Mouse (Mus musculus) embryonic stem cell, embryonic (primary cell): ENCODE measurements around the gene Kdr.

Experiments
- CTCF ChIA-PET, 4 experiments: fragments of 300-600 bp in 2 of 4; fragments of 350-600 bp in 2 of 4; sonication (Branson Sonifier 250); formaldehyde crosslinking; loops; one replicate each; lab custom pipeline; 2022; ENCODE audit warnings: inconsistent platforms in 2 of 4; lab: Charles Lee
- POLR2A ChIA-PET, 4 experiments: fragments of 300-600 bp in 2 of 4; fragments of 350-600 bp in 2 of 4; sonication (Branson Sonifier 250); formaldehyde crosslinking; loops; one replicate each; lab custom pipeline; 2022; ENCODE audit warnings: antibody characterized with exemption in 4 of 4, inconsistent platforms in 1 of 4; lab: Charles Lee

Gene Kdr

DNA sequence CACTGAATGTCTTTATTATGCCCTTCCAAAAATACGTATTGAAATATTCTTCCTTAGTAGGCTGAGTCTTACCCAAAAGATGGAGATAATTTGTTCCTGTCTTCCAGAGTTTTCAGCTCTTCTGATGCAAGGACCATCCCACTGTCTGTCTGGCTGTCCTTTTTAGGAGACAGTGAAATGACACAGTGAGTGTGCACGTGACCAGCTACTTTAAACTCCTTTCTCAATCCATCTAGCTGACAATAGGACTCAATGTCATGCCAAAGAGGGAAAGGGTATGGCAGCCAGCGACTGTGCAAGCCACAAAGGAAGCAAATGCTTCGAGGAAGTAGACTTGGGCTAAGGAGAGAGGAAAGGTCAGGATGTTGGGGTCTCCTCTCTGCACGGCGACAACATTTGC is 42.0 kb downstream of the Kdr start:
- ChIA-PET POLR2A (interaction anchor here in 2 of 4 experiments (1.0 to 1.2 kb wide), 3 partner anchors 9 to 362 kb away, joined by 3 read pairs; partner anchors contain the start of gene Kit (in 1 of the 2)), CTCF (no interaction called here)

DNA sequence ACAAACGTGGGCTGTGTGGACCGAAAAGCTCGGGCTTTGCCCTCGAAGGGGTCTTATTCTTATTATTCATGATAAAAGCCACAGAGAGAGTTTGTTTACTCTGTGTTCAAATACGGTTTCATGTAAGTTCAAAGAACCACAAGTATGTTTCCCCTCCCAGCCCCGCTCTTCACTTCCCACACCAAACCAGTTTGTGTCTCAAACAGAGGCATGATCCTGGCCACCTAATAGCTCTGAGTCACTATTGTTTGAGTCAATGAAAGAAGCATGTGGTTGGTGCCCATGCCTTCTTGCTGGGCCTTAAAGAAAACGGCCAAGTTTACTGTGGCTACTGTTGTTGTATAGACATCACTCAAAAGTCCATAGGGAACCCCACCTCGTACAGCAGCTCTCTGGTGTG is 43.0 kb downstream of the Kdr start:
- ChIA-PET CTCF (no interaction called here), POLR2A (interaction anchor here in 1 of 4 experiments (0.8 kb wide), 1 partner anchor 43 kb away, joined by 3 read pairs; the partner anchor contains the start of gene Kdr)

DNA sequence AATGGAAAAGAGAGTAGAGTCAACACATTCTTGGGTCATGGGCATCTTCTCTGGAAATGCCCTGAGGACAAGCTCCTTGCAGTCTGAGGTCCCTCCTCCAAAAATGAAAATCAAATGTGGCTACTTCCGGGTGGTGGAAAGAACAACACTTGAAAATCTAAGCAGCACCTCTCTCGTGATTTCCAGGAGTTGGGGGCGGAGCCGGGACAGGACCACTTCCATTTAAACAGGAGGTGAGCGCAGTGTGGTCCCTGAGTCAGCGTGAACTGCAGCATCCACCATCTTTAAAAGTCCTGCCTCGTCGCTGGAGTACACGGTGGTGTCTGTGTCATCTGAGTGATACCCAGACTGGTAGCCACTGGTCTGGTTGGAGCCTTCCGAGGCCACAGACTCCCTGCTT is 44.1 kb downstream of the Kdr start:
- CTCF ChIA-PET: interaction anchor here in 1 of 4 experiments (0.6 kb wide), 1 partner anchor 580 kb away, joined by 3 read pairs; no protein-coding TSS in a partner anchor
- POLR2A ChIA-PET: interaction anchor here in 1 of 4 experiments (1.1 to 1.3 kb wide), 2 partner anchors 11 to 206 kb away, joined by 3 to 4 read pairs; partner anchors contain the start of gene Srd5a3

DNA sequence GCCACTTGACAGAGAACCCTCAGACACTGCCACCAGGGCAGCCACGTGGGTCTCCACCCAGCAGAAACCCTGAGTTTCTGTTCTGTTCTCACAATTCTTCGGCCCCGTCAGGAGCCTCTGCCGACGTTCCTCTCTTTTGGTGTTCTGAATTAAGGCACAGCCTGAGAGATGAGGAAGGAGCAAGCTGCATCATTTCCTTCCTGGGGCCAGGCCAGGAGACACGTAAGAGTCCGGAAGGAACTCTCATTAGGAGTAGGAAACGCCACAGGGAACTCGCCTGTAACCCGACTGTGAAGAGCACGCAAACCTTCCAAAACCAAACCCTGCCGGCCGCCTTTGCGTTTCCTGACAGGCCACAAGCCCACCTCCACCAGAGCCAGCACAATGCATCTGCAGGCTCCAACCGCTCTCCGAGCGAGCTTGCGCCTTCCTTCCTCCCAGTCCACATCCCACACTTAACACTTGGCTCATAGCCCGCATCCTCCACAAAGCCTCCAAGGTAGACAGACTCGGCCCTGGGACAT is 44.7 kb downstream of the Kdr start:
- CTCF ChIA-PET: no interaction called here
- POLR2A ChIA-PET: interaction anchor here in 1 of 4 experiments (1.1 to 1.3 kb wide), 2 partner anchors 11 to 206 kb away, joined by 3 to 4 read pairs; partner anchors contain the start of gene Srd5a3

DNA sequence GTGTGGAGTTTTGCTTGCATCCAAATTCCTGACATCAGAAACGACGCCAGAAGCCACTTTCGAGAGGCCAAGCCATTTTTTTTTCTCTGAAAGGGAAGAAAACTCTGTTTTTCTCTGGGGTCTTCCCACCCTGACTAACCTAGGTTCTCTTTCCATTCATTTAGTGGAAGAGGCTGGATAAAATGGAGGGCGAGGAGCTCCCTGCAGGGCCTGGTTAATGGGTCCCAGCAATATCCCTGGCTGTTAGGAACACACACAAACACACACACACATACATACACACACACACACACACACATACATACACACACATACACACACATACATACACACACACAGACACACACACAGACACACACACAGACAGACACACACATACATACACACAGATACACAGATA is 46.8 kb downstream of the Kdr start:
- POLR2A ChIA-PET: interaction anchor here in 2 of 4 experiments (0.5 to 1.2 kb wide), 2 partner anchors 209 to 775 kb away, joined by 3 read pairs; partner anchors contain the start of gene Srd5a3 (in 1 of the 2)

DNA sequence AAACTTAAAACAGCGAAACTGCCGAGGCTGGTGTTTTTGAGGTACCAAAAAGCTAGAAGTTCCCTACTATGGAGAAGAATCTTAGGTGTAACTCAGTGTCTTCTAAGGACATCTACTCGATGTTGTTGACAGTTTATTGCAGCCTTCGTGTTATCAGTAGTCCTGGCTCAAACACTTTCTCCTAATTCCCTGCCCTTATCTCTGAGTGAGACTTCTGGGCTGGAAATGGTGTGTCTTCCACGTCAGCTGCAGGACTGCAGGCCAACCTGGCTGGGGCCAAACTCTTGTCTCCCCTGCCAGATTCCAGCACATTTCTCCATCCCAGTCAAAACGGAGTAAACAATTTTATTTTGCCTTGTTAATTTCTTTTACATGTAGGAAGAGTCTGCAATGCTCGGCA is 48.3 kb downstream of the Kdr start:
- CTCF ChIA-PET: no interaction called here
- POLR2A ChIA-PET: no interaction called here

More for the DNA sequence above, 46.8 kb downstream of the Kdr start:
- CTCF ChIA-PET: interaction anchor here in 1 of 4 experiments (1.3 kb wide), 1 partner anchor 60 kb away, joined by 4 read pairs; no protein-coding TSS in a partner anchor

DNA sequence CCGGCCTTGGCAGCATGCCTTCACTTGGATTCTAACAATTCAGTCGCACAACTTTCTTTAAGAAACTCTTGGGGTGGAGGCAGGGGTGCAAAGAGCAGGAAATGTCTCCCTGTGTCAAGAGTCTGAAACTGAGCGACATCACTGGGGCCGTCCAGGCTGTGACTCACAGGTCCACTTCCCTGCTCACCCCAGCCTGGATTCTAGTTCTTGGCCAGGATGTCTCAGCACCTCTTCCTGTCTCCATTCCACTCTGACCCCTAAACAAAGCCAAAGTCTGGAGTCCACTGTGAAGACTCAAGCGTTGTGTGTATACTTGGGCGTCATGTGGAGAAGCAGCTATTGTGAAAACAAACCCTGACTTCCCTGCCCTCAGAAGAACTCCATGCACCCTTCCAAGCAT is 55.6 kb downstream of the Kdr start:
- POLR2A ChIA-PET: interaction anchor here in 2 of 4 experiments (0.5 to 0.6 kb wide), 2 partner anchors 12 to 28 kb away, joined by 3 to 4 read pairs; no protein-coding TSS in a partner anchor
- CTCF ChIA-PET: interaction anchor here in 1 of 4 experiments (1.1 kb wide), 1 partner anchor 12 kb away, joined by 3 read pairs; no protein-coding TSS in a partner anchor

DNA sequence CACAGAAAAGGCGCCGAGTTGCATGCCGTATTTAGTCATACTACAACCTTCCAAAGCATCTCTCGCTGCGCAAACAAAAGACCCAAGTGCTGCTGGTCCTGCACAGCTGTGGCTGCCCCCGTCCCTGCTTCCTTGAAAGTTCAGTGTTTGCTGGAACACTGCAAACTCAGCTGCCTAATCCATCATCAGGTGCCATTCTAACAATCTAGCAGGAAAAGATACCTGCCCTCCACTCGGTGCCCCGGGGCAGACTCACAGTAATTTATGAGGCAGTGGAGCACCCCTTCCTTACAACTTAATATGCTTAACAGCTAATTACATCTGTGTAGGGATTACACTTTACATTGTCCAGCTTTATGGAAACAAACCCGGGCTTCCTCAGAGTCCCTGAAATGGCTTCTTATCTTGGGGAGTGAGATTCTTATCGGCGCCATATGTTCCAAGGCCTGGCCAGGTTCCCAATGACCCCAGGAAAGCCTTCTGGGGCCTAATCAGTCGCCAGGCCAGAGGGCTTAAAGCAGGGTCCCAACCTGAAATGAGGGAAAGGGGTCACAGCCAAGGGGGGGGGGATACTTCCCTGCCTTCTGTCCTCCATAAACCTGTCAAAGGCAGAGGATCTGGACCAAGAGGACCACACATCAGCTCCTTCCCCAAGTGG is 56.4 kb downstream of the Kdr start:
- CTCF ChIA-PET: interaction anchor here in 2 of 4 experiments (0.6 to 1.1 kb wide), 2 partner anchors 11 to 1625 kb away, joined by 3 read pairs; no protein-coding TSS in a partner anchor
- POLR2A ChIA-PET: interaction anchor here in 2 of 4 experiments (0.6 to 0.7 kb wide), 4 partner anchors 21 to 554 kb away, joined by 3 to 5 read pairs (median 4); no protein-coding TSS in a partner anchor

DNA sequence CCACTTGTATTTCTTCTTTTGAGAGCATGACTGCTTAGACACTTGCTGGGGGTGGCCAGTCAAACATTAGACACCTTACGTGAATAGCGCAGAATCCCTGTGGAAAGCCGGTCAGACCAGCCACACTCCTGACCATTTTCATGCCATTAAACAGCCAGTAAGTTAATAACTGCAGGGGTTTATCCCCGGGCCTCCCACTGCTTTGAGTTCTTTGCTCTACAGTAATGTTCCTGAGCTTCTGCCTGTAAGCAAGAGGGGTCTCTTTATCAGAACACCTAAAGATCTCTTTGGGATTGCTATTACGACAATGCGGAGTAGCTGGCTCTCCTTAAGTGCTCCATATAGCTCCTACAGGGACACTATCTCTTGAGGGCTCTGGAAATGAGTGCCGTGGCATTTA is 58.7 kb downstream of the Kdr start:
- POLR2A ChIA-PET: interaction anchor here in 1 of 4 experiments (0.6 kb wide), 1 partner anchor 696 kb away, joined by 3 read pairs; no protein-coding TSS in a partner anchor
- CTCF ChIA-PET: no interaction called here

DNA sequence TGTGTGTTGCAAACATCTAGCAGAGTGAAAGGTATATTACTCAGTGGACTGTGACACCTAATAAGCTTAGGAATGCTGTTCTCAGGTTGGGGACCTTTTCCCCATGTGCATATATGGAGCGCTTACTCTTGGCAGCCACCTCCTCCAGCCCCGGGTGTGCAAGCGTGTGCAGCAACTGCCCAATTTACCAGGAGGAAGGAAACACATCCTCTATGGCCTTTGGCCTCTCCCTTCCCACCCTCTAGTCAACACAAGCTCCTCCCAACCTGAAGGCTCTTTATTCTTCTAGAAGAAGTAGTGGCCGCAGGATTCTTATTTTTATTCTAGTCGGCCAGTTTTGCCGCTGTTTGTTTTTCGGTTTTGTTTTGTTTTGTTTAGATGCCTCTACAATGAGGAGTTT is 60.1 kb downstream of the Kdr start:
- ChIA-PET CTCF (no interaction called here), POLR2A (no interaction called here)

DNA sequence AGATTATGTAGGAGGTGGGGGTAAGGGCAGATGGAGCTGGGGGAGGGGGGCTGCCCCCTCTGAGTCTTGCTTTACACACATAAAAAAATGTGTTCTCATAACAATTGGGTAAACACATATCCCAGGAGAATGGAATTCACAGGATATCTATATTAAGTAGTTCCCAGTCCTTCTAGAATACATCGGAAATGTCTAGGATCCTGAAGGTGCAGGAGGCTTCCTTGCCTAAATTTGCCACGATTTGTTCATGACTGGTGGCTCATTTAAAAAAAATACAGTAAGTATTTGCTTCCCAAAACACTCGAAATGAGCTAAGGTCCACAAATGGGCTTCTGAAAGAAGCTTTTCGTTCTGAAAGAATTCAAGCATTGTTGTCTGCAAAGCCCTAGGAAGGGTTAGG is 61.0 kb downstream of the Kdr start:
- ChIA-PET POLR2A (no interaction called here), CTCF (no interaction called here)

DNA sequence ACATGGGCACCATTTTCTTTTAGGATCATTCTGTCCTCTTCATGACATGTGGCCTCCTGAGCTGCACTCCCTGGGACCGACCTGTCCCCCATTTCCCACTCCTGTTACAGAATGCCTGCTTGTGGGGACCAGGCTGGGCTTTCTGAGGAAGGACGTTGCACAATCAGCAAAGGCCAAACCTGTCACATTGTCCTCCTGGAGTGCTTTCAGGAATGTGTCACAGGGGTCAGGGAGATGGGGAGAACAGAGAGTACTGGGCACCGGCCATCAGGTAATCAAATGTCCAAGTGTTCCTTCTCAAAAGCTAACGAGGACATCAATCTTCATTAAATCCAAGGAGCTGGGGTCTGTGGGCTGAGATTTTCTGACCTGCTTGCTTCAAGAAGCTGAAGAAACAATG is 72.2 kb downstream of the Kdr start:
- POLR2A ChIA-PET: interaction anchor here in 1 of 4 experiments (0.6 to 1.0 kb wide), 2 partner anchors 14 to 616 kb away, joined by 3 read pairs; no protein-coding TSS in a partner anchor
- CTCF ChIA-PET: no interaction called here

DNA sequence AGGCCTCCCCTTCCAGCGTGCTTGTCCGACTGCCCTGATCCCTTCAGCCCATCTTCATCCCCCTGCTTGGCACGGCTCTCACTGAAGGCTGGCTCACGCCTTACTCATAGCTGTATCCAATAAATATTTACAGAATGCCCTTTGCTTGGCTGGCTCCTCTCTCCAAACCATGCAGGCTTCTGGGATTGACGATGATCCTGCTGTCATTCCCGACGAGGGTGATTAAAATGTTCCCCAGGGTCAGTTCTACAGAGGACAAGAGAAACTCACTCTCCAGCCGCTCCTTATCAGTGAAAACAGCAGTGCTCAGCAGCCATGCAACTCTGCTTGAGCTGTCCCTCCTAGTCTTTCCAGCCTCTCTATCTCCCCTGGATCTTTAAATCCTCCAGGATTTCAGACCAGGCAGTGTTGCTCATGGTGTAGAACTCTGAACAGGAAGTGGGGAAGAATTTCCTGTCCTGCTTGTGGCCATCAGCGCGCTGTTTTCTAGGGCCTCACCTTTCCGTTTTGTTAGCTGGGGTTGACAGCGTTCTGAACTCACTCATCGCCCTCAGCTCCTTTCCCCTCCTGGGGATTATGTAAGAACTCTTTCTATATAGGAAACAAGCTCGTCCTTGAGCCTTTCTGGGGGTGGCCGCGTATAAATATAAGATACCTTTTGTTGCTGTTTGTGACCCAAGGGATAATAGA is 77.9 kb downstream of the Kdr start:
- ChIA-PET POLR2A (interaction anchor here in 1 of 4 experiments (0.6 kb wide), 1 partner anchor 24 kb away, joined by 3 read pairs; no protein-coding TSS in a partner anchor), CTCF (interaction anchor here in 1 of 4 experiments (0.7 kb wide), 1 partner anchor 20 kb away, joined by 3 read pairs; no protein-coding TSS in a partner anchor)

DNA sequence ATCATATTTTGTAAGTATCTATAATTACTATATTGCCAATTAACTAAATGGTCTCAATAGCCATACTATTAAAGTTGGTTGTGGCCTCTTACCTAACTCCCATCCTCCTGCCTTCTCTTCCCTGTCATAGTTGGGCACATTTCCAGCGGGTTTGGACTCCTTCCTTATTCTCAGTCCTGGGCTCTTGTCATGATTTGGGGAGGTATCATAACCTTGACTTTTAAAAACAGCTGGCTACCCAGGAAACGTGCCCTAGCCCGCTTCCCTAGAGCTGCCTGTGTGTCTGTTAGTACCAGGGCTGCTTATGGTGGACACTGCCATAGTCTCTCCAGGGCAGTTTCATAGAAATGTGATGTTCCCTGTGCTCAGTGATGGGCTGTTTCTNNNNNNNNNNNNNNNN is 82.9 kb downstream of the Kdr start:
- CTCF ChIA-PET: interaction anchor here in 1 of 4 experiments (1.7 kb wide), 1 partner anchor 24 kb away, joined by 4 read pairs; no protein-coding TSS in a partner anchor
- POLR2A ChIA-PET: no interaction called here

DNA sequence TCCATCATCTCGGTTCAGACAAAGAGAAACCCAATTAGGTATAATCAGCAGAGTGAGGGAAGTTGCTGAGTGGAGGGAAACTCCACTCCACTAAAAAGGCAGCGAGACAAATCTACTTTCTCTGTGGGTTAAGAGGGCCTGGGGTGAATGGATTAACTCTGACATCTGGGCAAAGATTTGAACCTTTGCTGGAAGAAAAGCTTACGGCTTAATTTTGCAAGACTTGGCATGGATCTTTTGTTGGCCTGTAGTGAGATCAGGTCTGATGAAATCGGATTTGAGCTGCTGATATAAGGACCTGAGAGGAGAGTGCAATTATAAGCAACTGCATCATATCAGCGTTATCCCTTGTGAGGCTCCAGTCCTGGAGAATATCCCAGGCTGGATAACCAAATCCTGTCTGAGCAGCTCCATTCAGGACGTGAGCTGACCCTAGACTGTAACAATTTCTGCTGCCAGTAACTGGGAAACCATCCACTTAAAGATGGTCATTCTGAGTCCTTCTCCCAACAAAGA is 85.2 kb downstream of the Kdr start:
- POLR2A ChIA-PET: interaction anchor here in 1 of 4 experiments (0.6 kb wide), 1 partner anchor 35 kb away, joined by 3 read pairs; no protein-coding TSS in a partner anchor
- CTCF ChIA-PET: no interaction called here
